Mouse (Mus musculus): ENCODE measurements around the gene 1700125H20Rik.

Gene 1700125H20Rik

GRCm38 (mm10) chr11:85170058-85170740 lies at the start of gene 1700125H20Rik:
Gene 1700125H20Rik, plus strand, starts transcription at chr11:85170404.
- POLR2A ChIA-PET = interaction anchor here (0.6 to 3.0 kb wide), 25 partner anchors 10 to 353 kb away, joined by 3 to 15 read pairs (median 4); partner anchors contain the start of genes Appbp2 (in 2 of the 4), Usp32 (in 2 of the 4) and Ppm1d (in 1 of the 4)
- CTCF ChIA-PET = interaction anchor here (0.5 to 3.2 kb wide), 55 partner anchors 9 to 1612 kb away, joined by 3 to 47 read pairs (median 4); partner anchors contain the start of gene Znhit3 (in 1 of the 4)

DNA sequence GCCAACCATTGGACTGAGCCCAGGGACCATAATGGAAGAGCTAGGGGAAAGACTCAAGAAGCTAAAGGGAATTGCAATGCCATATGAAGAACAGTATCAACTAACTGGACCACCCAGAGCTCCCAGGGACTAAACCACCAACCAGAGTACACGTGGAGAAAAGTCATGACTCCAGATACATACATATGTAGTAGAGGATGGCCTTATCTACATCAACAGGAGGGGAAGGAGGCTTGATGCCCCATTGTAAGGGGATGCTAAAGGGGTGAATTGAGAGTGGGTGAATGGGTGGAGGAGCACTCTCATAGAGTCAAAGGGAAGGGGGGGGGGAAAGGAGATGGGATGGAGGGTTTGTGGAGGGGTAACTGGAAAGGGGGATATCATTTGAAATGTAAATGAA lies 48.1 kb upstream of the 1700125H20Rik start:
- ChIA-PET CTCF (interaction anchor here in 1 of 4 experiments (0.6 kb wide), 1 partner anchor 18 kb away, joined by 7 read pairs; no protein-coding TSS in a partner anchor), POLR2A (interaction anchor here in 1 of 4 experiments (0.5 to 1.4 kb wide), 4 partner anchors 10 to 28 kb away, joined by 3 to 4 read pairs (median 3); no protein-coding TSS in a partner anchor)

- CTCF ChIA-PET = no interaction called here
- POLR2A ChIA-PET = interaction anchor here in 1 of 4 experiments (0.8 to 1.0 kb wide), 3 partner anchors 8 to 14 kb away, joined by 3 to 4 read pairs (median 3); no protein-coding TSS in a partner anchor
Measured at GRCm38 (mm10) chr11:85123267-85123992, 46.8 kb upstream of the 1700125H20Rik start.

- POLR2A ChIA-PET = no interaction called here
- CTCF ChIA-PET = no interaction called here
Measured at GRCm38 (mm10) chr11:85126257-85127102, 43.7 kb upstream of the 1700125H20Rik start.

DNA sequence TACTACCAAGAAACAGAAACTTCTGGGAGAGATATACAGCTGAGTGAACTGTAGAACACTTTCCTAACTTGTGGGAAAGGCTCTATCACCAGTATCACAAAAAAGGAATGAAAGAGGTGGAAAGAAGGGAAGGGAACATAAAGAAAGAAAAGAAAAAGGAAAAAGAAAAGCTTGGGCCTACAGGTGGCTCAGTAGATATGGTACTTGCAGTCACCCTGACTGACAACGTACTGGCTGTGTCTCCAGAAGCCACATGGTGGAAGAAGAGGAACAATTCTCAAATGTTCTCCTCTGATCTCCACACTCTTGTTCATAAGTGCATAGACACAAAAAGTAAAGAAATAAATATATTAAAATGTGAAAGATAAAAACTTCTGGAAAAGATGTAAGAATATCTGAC lies 41.3 kb upstream of the 1700125H20Rik start:
- ChIA-PET POLR2A (no interaction called here), CTCF (no interaction called here)

GRCm38 (mm10) chr11:85131542-85131941 lies 38.7 kb upstream of the 1700125H20Rik start:
- POLR2A ChIA-PET = interaction anchor here in 2 of 4 experiments (0.5 to 2.2 kb wide), 5 partner anchors 9 to 284 kb away, joined by 3 to 14 read pairs (median 4); partner anchors contain the start of gene Usp32 (in 1 of the 2)

DNA sequence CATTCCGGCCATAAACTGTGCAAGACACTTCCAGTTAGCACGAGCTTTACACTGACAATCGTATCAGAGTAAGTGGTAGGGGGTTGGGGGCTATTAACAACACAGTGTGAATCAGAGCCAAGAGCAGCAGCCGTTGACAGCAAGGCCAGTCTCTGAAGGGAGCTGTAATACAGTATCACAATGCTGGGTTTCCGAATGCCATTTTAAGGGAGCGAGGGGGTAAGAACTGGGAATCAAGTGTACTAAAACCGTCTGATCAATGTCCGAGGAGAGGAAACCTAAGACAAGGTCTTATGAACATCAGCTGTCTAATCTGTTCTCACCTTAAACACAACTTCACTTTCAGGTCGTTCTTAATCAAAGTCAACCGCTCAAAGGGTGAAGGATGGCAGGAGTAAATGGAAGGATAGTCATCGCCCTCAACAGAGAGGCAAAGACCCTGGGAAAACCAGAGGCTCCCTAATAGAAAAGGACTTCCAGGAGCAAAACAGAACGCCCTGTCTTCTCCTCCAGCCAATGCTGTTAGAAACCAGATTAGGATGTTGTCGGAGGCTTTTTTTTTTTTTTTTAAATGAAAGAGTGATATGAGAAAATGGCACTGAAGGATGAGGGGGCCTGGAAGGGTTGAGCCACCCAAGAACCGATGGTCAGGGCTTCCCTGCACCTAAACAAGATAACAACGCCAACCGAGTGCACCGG lies 31.3 kb upstream of the 1700125H20Rik start:
- ChIA-PET POLR2A (interaction anchor here in 3 of 4 experiments (0.5 to 3.5 kb wide), 14 partner anchors 8 to 1480 kb away, joined by 3 to 14 read pairs (median 4); partner anchors contain the start of genes Appbp2 (in 1 of the 3), Bcas3 (in 1 of the 3), Myo19 (in 1 of the 3) and Pigw (in 1 of the 3)), CTCF (interaction anchor here in 1 of 4 experiments (0.6 kb wide), 1 partner anchor 156 kb away, joined by 4 read pairs; no protein-coding TSS in a partner anchor)

More at GRCm38 (mm10) chr11:85131542-85131941, 38.7 kb upstream of the 1700125H20Rik start:
- CTCF ChIA-PET = interaction anchor here in 1 of 4 experiments (1.2 kb wide), 1 partner anchor 39 kb away, joined by 3 read pairs; the partner anchor contains the start of gene 1700125H20Rik

DNA sequence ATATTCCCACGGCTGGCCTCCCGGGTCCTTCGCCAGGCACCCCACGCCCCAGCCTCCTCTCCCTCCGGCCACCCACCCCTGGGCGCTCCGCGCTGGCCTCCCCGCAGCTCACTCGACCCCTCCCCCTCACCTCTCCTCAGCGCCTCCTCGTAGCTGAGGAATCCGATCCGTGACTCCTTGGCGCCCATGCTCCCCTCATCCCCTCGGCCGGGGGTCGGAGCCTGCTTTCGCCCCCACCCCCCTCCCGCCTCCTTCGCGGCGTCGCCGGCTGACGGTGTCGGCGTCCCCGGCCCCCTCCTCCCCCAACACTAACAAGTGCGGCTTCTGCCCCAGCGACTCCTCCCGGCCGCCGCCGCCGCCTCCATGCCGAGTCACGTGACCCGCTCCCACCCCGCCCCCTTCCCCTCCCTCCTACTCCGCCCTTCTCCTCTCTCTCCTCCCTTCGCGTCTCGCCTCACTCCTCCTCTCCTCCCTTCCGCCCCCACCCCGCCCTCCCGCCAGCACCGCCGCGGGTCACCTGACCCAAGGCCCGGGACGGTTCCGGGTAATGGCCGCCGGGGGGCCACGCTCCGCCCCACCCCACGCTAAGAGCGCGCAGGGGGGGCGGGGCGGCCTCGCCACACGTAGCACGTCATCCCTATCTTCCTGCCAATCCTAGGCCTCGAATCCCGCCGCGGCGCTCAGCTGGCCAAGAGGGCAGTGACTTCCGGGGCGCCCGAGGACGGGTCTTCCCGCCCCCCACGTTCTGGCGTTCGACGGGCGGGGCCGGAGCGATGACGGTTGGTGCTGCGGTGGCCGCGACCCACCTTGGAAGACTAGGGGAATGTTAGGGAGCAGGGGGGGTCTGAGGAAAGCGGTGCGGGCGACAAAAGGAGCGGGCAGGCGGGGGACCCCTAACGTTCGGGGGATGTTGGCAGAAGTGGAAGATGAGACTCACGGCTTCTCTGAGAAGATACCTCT lies 30.3 kb upstream of the 1700125H20Rik start, which contains the start of gene Usp32:
TSS of gene Usp32 (minus strand) at position 581 of the 960 bp plus-strand sequence.
- CTCF ChIA-PET = interaction anchor here in 2 of 4 experiments (0.6 to 1.6 kb wide), 2 partner anchors 155 to 221 kb away, joined by 4 to 6 read pairs; no protein-coding TSS in a partner anchor
- POLR2A ChIA-PET = interaction anchor here in 3 of 4 experiments (0.5 to 3.5 kb wide), 29 partner anchors 9 to 270 kb away, joined by 3 to 14 read pairs (median 4); partner anchors contain the start of genes Ppm1d (in 2 of the 3), Appbp2 (in 1 of the 3), Bcas3 (in 1 of the 3) and Ggnbp2 (in 1 of the 3)

GRCm38 (mm10) chr11:85152256-85152930 lies 17.8 kb upstream of the 1700125H20Rik start:
- CTCF ChIA-PET = interaction anchor here in 2 of 4 experiments (0.7 kb wide), 2 partner anchors 18 to 1881 kb away, joined by 3 to 6 read pairs; partner anchors contain the start of gene 1700125H20Rik (in 1 of the 2)

DNA sequence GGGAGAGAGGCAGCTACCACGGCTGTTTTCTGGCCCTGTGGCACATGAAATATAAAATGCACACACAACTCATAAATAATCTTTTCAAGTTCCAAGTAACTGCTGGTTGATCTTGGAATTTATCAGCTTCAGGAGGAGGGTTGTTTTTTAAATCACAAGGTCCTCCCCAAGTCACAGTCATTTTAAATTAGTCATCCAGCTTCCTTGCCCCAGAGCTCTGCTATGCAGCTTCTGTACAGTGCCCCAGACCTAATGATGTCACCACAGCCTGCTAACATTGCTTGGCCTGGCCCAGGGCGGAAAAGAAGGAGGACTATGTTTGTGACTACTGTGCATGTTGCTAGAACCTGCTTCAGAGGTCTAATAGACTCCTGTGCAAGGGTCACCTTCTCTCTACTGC lies 12.9 kb upstream of the 1700125H20Rik start:
- CTCF ChIA-PET = no interaction called here
- POLR2A ChIA-PET = interaction anchor here in 1 of 4 experiments (0.8 to 1.9 kb wide), 2 partner anchors 9 to 17 kb away, joined by 3 to 10 read pairs; partner anchors contain the start of gene Usp32

More at GRCm38 (mm10) chr11:85152256-85152930, 17.8 kb upstream of the 1700125H20Rik start:
- POLR2A ChIA-PET = interaction anchor here in 3 of 4 experiments (0.7 to 1.0 kb wide), 3 partner anchors 82 to 1206 kb away, joined by 3 to 4 read pairs (median 3); no protein-coding TSS in a partner anchor

DNA sequence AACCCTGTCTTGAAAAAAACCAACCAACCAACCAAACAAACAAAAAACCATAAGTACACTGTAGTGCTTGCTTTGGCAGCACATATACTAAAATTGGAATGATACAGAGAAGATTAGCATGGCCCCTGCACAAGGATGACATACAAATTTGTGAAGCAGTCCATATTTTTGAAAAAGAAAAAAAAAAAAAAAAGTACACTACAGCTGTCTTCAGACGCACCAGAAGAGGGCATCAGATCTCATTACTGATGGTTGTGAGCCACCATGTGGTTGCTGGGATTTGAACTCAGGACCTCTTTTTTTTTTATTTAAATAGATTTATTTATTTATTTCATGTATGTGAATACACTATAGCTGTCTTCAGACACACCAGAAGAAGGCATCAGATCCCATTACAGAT lies 7.2 kb upstream of the 1700125H20Rik start:
- POLR2A ChIA-PET = interaction anchor here in 1 of 4 experiments (0.7 kb wide), 1 partner anchor 148 kb away, joined by 4 read pairs; the partner anchor contains the start of gene Ppm1d
- CTCF ChIA-PET = interaction anchor here in 3 of 4 experiments (0.6 kb wide), 4 partner anchors 169 to 1330 kb away, joined by 3 to 8 read pairs (median 3); no protein-coding TSS in a partner anchor

DNA sequence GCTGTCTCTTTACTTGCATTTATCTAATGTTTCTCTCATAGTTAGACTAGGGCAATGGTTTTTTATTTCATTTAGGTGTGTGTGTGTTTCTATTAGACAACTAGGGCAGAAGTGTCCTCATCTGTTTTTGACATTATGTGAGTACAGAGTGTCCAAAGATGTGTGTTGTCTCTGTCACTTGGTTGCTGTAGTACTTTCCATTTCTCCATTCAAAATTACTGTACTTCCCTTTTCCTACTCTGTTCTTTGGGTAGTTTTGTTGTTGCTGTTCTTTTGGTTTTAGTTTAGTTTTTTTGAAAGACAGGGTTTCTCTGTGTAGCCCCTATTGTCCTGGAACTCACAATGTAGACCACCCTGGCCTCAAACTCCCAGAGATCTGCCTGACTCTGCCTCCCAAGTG lies 5.8 kb upstream of the 1700125H20Rik start:
- ChIA-PET POLR2A (no interaction called here), CTCF (no interaction called here)

- ChIA-PET CTCF (interaction anchor here in 3 of 4 experiments (0.5 to 3.5 kb wide), 3 partner anchors 16 to 104 kb away, joined by 3 to 14 read pairs (median 3); no protein-coding TSS in a partner anchor), POLR2A (interaction anchor here in 1 of 4 experiments (1.4 kb wide), 1 partner anchor 27 kb away, joined by 3 read pairs; no protein-coding TSS in a partner anchor)
Measured at GRCm38 (mm10) chr11:85167503-85167902, 2.7 kb upstream of the 1700125H20Rik start.

DNA sequence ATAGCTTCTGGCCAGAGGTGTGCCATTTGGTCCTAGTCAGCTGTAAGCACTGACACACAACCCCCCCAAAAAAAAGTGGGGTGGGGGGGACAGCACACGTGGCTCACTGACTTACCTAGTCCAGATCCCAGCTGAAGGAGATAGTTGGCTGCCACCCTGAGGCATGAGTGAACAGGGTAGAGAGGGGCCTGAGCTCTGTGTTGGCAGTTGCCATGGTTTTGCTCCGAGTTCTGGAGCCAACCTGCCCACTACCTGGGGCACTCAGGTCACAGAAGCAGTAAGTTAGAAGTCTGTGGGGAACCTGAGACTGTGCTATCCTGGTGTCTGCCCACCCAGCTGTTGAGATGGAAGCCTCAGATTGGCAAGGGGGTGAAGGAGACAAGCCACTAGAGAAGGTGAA lies 629 bp downstream of the 1700125H20Rik start:
- ChIA-PET POLR2A (interaction anchor here (0.6 to 3.0 kb wide), 14 partner anchors 10 to 353 kb away, joined by 3 to 15 read pairs (median 4); partner anchors contain the start of gene Appbp2 (in 2 of the 4)), CTCF (interaction anchor here (0.6 to 3.2 kb wide), 24 partner anchors 9 to 391 kb away, joined by 3 to 47 read pairs (median 6); partner anchors contain the start of gene Ggnbp2 (in 1 of the 4))

DNA sequence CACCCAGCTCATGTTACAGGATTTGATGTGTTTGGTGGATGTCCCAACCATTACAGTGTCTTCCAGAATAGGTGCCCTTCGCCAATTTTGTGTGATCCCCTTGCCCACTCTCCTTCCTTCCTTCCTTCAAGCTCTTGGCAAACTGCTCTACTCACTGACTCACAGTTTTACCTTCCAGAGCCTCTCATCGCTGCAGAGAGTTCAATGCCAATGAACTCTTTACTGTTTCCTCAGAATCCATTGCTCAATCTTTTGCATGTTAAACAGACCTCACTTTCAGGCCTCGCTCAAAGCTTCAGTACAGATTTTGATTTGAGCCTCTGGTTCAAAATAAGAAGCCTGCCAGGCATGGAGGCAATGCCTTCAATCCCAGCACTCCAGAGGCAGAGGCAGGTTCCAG lies 5.7 kb downstream of the 1700125H20Rik start:
- POLR2A ChIA-PET = no interaction called here
- CTCF ChIA-PET = interaction anchor here in 2 of 4 experiments (0.9 to 2.2 kb wide), 2 partner anchors 8 to 85 kb away, joined by 5 to 6 read pairs; no protein-coding TSS in a partner anchor
